Mouse (Mus musculus) B cell, adult 67 days (primary cell): ENCODE measurements around the gene Jak2. TPM values are rescaled to one million over a fixed set of nuclear protein-coding genes. Genes with fewer than 3 reads are reported as not detected.

Experiments used
- total RNA-seq, 2 experiments: library from RNA; stranded (reverse); gene quantifications; 4 replicates each; pipeline ENCODE4 v1.2.4; 2023

Gene Jak2
- total RNA-seq = 10 to 100 TPM; 58.3 to 61.4 TPM

GRCm38 (mm10) chr19:29251191-29251957, at the start of gene Jak2:
Jak2 (plus strand) TSS chr19:29251828.

GRCm38 (mm10) chr19:29325053-29325851, 73.6 kb downstream of the Jak2 start, which contains the start of gene Insl6:
Insl6 (minus strand) TSS chr19:29325356.

GRCm38 (mm10) chr19:29334068-29334745, 82.6 kb downstream of the Jak2 start, which contains the start of gene Rln1:
Rln1 (minus strand) TSS chr19:29334670.

Other genes starting within 250 kb of the Jak2 start
- 10 to 100 TPM; 18.6 to 23.1 TPM for gene Ak3, start 203.9 kb upstream of the Jak2 start, total RNA-seq
- gene Rcl1, start 150.5 kb upstream of the Jak2 start, total RNA-seq = 10 to 100 TPM; 19.5 to 21.5 TPM
- gene Insl6, start 73.5 kb downstream of the Jak2 start, total RNA-seq = 1 to 10 TPM; 2.8 to 3.9 TPM
- not detected for gene Rln1, start 82.8 kb downstream of the Jak2 start, total RNA-seq
- 100 to 1,000 TPM; 145 to 161 TPM for gene Plgrkt, start 115.6 kb downstream of the Jak2 start, total RNA-seq
- gene Cd274, start 115.6 kb downstream of the Jak2 start, total RNA-seq = 100 to 1,000 TPM in 1 of 2 experiments, 10 to 100 TPM in 1; 80.5 to 102 TPM
- 1 to 10 TPM; 6.5 to 8.8 TPM for gene Pdcd1lg2, start 159.1 kb downstream of the Jak2 start, total RNA-seq